Mouse (Mus musculus) lung, adult 2 months (tissue): ENCODE measurements around the gene Tdrd5.

Source experiments
- CTCF ChIP-seq: fragments of 200-500 bp; IDR thresholded peaks from 2 replicates; pipeline ENCODE4 v1.5.1; 2011; ENCODE audit warnings: mild to moderate bottlenecking, low read length, control low read depth; ENCODE audit not compliant: insufficient read depth
- POLR2A ChIP-seq: fragments of 200-500 bp; IDR thresholded peaks from 2 replicates; pipeline ENCODE4 v1.6.1; 2011; ENCODE audit warnings: low read depth, mild to moderate bottlenecking, control low read depth, low read length, borderline replicate concordance; ENCODE audit errors: extremely low read depth

- TF ChIP-seq CTCF (no peak), POLR2A (no peak)
Observed at GRCm38 (mm10) chr1:156284851-156285540, 18.5 kb downstream of the Tdrd5 start.
